ENCODE assay signal across 8 mouse cellular contexts in genomic region chr11:68807787-68808186, GRCm38 (mm10).
A peak's percentile ranks its signal among the peaks of the same experiment; 100 is the strongest.
DNase-seq lines count a peak whose midpoint lies in the region; ATAC-seq and TF ChIP-seq lines count a peak whose summit lies in the region.

No protein-coding gene starts in this region.

- no peak overlapping the region for H3K4me2 ChIP-seq in heart, embryonic 12.5 days
- no peak overlapping the region for H3K4me2 ChIP-seq in forebrain, embryonic 13.5 days
- no peak overlapping the region for H3K4me2 ChIP-seq in intestine, embryonic 16.5 days (ENCODE audit: low read depth, low read length)

- no peaks in the 10 kb centered on the region for H3K9me3 ChIP-seq in heart, embryonic 12.5 days (replicated peaks)
- H3K9me3 ChIP-seq in forebrain, embryonic 13.5 days (replicated peaks) = no peaks in the 10 kb centered on the region
- no peaks in the 10 kb centered on the region for H3K9me3 ChIP-seq in intestine, embryonic 16.5 days (ENCODE audit: control insufficient read depth, low read length)

- no peak overlapping the region for H3K9ac ChIP-seq in heart, embryonic 12.5 days
- H3K9ac ChIP-seq in forebrain, embryonic 13.5 days = no peak overlapping the region
- H3K9ac ChIP-seq in intestine, embryonic 16.5 days (ENCODE audit: low read depth, low read length) = no peak overlapping the region

- H3K27ac ChIP-seq in heart, embryonic 12.5 days (ENCODE audit: poor library complexity, severe bottlenecking) = no peak overlapping the region
- H3K27ac ChIP-seq in forebrain, embryonic 13.5 days = no peak overlapping the region
- H3K27ac ChIP-seq in intestine, embryonic 16.5 days (ENCODE audit: low read length) = no peak overlapping the region

- no peak overlapping the region for H3K4me3 ChIP-seq in heart, embryonic 12.5 days
- H3K4me3 ChIP-seq in forebrain, embryonic 13.5 days = no peak overlapping the region
- H3K4me3 ChIP-seq in intestine, embryonic 16.5 days (ENCODE audit: low read length) = no peak overlapping the region

- H3K27me3 ChIP-seq in heart, embryonic 12.5 days (replicated peaks) = no peaks in the 10 kb centered on the region
- no peaks in the 10 kb centered on the region for H3K27me3 ChIP-seq in forebrain, embryonic 13.5 days
- no peaks in the 10 kb centered on the region for H3K27me3 ChIP-seq in intestine, embryonic 16.5 days (replicated peaks; ENCODE audit: control insufficient read depth, insufficient read depth, low read length)

- intact Hi-C loops in heart, postnatal 10 days (cut with DNase I) = loop anchor here (1.0 to 5.0 kb wide), 4 partner anchors 68 to 320 kb away; partner anchors contain the start of gene Ccdc42

- DNase-seq in heart, postnatal 10 days = peak; percentile 70 to 88
- peak; percentile 64 for DNase-seq in brain, embryonic 14.5 days (ENCODE audit: low read depth)
- peak; percentile 79 for DNase-seq in liver
- DNase-seq in natural killer cell, adult 2 months (ENCODE audit: low spot score in 2 of 2) = peak; percentile 48 to 58
- peak; percentile 92 for DNase-seq in testis, postnatal 10 days (ENCODE audit: low spot score)

- WGBS in heart, embryonic 12.5 days = 38% methylated on average over 6 of the region's 6 CpGs
- whole genome bisulfite sequencing in forebrain, embryonic 13.5 days = 32% methylated on average over 6 of the region's 6 CpGs
- WGBS in intestine, embryonic 16.5 days = 36% methylated on average over 6 of the region's 6 CpGs

- H3K4me1 ChIP-seq in heart, embryonic 12.5 days (replicated peaks) = no peaks in the 10 kb centered on the region
- H3K4me1 ChIP-seq in forebrain, embryonic 13.5 days = no peaks in the 10 kb centered on the region
- H3K4me1 ChIP-seq in intestine, embryonic 16.5 days (ENCODE audit: control insufficient read depth, insufficient read depth, low read length) = no peaks in the 10 kb centered on the region

- no peak for ATAC-seq in heart, embryonic 12.5 days (ENCODE audit: insufficient number of reproducible peaks, low FRiP score)
- ATAC-seq in forebrain, embryonic 13.5 days = peak; percentile 24; the same call in 1 of the 2 replicates
- 0 out of 2 replicates have a peak, but pooled peaks have one; percentile 46 for ATAC-seq in intestine, embryonic 16.5 days

- TF ChIP-seq CTCF in brain, embryonic 14.5 days (IDR thresholded peaks at IDR 0.05; ENCODE audit: borderline replicate concordance, extremely low read depth, insufficient read depth, insufficient read length) = peak; percentile 98

- TF ChIP-seq POLR2A in brain, embryonic 14.5 days (IDR thresholded peaks at IDR 0.05; ENCODE audit: borderline replicate concordance, extremely low read depth, insufficient read depth, insufficient read length, poor library complexity, severe bottlenecking) = no peak

- peaks cover 98% of the 10 kb centered on the region for H3K36me3 ChIP-seq in heart, embryonic 12.5 days
- H3K36me3 ChIP-seq in forebrain, embryonic 13.5 days (ENCODE audit: poor library complexity, severe bottlenecking) = peaks cover 97% of the 10 kb centered on the region
- peaks cover 36% of the 10 kb centered on the region for H3K36me3 ChIP-seq in intestine, embryonic 16.5 days (ENCODE audit: control insufficient read depth, insufficient read depth, low read length)
